Mouse (Mus musculus) urinary bladder, postnatal 36 days (tissue): Measurements from ENCODE around the gene Nme7.

Experiments
- DNase-seq, 2 experiments: peaks; one replicate each; pipeline ENCODE4 v3.0.0; 2022; ENCODE audit warnings: low spot score in 2 of 2, mixed read lengths in 1 of 2

The Nme7 gene

DNA sequence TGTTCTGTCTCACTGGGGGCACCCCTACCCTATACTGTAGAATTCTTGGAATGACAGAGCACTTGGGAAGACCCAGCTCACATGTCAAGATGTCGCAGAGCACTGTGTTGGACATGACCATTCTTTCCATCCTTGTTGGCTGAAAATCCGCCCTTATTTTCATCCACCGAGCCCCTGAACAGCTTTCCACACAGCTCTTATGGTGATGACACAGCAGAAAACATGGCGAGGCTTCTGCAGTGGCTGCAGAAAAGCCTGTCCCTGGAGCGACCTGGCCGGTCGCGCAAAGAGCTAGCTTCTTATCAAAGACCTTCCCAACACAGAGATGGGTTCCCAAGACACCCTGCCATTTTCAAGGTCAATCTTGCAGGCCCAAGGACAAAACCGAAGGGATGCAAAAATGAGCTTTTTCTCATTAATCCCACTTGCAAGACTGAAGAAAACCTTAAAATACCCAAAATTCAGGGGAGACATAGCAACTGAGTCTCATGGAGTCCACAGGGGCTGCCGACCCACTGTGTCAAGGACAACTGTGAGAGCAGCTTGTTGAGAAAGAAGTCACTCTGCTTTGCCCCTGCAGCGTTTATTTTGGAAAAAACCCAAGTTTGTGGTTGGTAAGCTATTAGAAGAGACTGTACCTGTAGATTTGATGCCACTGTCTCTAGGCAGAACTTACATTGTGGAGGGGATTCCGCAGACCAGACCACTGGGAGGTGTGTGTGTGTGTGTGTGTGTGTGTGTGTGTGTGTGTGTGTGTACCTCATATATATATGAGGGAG lies 155.4 kb downstream of the Nme7 start:
- DNase-seq: no peak

DNA sequence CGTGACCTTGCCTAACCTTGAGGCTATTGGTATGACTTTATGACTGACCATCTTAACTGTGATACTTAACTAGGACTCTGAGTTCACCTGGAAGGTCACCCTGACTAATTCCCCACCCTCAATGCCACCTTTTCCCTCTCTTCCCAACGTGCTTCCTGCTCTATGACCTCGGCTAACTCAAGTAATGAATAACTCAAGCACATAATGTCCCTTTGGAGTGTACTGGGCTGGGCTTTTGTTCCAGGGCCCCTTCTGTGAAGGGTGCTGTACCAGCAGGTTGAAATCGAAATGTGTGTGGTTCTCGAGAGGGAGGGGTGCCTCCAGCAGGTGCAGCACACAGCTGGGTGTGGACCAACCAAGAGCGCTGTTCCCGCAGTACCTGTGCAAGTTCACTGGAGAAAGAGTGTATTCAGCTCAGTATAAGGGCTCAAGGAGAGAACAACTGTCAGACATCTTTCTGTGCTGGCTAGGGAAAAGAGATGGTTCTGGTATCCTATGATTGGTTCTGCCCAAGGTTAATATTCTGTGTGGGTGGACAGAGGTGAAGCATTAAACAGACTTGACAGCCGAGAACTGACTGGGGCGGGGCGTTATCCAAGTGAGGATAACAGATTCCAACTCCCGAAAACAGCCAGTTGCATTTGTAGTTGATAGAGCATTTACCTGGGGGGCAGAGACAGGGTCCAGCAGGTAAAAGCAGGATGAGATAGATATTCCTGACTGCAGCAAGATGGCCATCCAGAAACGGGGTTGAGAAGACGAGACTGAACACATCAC lies 157.2 kb downstream of the Nme7 start:
- no peak for DNase-seq

DNA sequence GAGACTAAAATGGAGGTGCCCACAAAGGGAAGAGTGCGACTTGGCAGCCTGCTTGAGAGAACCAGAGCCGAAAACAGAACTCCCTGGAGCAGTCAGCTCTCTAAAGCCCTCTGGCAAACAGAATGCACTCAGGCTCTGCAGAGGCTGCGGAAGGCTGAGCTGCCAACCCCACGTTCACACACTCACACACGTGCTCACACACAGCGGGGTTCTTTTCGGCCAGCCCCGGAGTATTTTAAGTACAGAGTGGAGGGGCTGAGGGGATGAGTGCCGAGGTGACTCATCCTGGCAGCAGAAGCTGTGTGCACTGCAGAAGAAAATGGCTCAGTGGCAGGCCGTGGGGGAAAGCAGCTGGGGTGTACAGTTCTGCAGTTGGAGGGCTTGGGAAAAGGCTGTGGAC lies 157.8 kb downstream of the Nme7 start:
- peak in 1 of 2 experiments; percentile 34 for DNase-seq

DNA sequence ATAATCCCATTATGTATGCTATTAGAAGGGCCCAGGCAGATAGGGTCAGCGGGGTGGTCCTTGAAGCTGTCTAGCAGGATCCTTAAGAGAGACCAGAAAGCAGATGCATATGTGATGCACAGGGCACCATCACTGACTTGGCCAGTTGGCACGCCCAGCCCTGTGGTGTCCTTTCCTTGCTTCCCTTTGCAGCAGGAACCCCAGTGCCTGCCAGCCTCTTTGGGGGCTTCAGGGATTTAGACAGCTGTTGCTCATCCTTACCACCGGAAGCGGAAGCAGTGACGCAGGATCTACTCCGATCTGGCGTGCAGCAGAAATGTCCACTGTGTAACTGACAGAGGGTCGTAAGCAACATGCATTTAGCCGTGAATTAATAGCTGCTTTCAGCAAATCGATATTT lies 163.5 kb downstream of the Nme7 start:
- DNase-seq: no peak

DNA sequence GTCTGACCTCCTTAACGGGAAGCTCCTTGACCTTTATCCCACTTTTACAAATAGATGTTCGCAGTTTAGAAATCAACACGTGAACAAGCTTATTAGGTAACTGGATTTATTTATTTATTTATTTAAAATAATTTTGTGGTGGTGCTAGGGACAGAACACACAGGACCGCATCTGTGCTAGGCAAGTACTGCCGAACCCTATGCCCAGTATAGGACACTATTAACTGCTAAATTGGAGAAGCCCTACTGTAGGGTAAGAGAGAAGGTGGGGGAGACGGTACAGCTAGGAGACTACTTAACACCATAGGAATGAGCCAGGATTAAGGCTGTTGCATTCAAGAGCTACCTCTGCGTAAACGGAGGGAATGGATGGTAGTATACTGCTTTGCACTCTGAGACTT lies 164.4 kb downstream of the Nme7 start:
- DNase-seq: no peak

DNA sequence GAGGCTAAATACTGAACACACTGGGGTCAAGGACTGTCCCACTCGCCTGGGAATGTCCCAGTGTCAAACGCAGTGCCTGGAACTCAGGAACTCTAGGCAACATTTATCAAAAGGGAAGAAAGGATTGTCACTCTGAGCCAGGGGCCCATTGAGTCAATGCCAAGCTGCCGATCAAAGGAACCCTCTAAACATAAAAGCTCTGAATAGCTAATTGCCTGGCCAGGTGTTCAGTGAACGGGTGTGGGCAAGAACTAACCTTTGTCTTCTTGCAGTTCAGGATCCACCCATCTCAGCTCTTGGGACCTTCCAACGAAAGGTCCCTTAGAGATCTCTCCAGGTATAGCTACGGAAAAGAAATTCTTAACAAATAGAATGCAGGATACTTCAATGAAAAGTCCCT lies 167.1 kb downstream of the Nme7 start:
- no peak for DNase-seq

DNA sequence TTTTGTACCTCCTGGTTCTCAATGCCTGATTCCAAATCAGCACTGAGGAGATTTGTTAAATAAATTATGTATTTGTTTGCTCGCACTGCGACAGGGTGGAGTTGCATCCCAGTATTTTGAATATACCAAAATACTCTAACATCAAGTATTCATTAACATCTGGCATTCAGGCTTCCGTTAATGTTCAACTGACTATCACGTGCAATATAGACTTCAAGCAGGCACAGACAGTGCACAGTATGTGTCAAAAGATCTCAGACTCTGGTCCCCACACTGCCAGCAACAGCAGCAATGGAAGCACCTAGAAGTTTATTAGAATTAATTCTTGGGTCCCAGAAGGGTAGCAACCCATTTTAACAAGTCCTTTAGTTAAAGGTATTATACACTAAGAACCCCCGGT lies 167.7 kb downstream of the Nme7 start:
- DNase-seq: no peak

DNA sequence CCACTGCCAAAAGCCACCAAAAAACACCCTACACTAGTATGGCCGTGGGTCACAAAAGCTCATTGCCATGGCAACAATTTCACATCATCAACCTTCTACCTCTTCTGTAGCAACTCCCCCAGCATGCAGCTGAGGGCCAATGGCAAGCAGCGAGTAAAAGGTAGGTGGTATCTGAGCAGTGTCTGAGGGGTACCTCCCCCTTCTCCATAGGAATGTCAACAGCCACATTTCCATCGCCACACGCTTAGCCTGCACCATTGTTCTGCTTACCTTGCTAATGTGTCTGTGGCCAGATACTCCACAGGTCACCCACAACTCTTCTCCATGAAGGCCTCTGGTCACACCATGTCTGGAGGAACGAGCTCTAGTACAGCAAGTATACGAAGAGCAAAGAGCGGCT lies 169.5 kb downstream of the Nme7 start:
- no peak for DNase-seq

DNA sequence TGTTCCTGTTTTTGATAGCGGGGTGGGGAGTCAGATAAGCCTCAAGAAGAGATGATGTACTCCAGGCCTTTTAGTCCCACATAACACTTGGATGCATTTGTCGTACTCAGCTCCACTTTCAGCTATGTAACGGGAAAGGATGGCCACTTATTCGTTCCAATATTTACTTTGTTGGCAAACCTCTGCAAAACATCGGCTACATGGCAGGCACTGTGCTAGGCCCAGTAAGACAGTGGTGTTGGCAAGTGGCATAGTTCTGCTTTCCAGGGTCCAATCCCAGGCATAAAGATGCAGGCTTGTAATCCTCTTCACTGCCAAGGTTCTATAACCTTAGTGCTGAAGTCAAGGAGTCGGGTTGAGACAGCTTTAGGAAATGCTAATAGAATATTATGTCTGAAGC lies 170.4 kb downstream of the Nme7 start:
- no peak for DNase-seq

DNA sequence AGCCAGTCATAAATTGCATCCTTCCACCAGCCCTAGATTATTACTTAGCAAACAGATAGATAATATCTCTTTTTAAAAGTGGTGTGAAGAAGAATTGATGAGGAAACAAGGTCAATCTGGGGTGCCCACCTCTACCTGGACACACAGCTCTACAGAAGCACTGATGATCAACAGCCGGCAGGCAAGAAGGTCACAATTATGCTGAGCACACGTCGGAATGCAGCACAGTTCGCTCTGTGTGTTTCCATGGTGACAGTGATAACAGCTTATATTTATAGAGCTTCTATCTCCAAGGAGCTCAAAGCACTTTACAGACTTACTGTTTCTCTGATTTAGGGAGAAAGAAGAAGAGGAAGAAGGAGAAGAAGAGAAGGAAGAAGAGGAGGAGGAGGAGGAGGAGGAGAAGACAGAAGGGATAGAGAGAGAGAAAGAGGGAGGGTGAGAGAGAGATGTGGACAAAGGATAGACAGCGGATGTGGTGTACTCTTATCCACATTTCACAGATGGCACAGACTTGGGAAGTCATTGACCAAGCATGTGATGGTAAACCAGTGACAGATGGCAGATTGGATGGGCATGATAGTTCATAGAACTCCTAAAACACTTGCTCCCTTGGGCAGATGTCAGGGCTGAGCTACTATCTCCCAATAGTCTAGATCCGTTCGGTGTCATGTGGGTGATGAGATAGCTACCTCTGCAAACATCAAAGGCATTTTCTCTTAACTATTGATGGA lies 171.0 kb downstream of the Nme7 start:
- no peak for DNase-seq

DNA sequence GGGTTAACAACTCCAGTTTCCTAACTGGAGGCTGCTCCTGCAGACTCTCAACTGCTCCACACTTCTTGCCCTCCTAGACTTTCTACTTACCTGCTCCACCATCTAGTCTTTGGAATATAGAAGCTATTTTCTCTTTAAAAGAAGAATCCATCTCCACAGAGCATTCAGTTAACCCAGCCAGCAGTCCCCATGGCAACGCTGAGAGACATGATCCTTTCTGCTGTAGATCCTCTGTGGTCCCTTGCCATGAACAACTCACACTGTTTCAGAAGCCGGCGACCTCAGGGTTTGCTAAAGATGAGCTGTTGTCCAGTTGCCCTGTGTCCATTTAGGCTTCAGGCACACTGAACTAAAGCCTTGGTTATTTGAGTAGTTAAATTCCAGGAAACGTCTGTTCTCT lies 172.0 kb downstream of the Nme7 start:
- no peak for DNase-seq

DNA sequence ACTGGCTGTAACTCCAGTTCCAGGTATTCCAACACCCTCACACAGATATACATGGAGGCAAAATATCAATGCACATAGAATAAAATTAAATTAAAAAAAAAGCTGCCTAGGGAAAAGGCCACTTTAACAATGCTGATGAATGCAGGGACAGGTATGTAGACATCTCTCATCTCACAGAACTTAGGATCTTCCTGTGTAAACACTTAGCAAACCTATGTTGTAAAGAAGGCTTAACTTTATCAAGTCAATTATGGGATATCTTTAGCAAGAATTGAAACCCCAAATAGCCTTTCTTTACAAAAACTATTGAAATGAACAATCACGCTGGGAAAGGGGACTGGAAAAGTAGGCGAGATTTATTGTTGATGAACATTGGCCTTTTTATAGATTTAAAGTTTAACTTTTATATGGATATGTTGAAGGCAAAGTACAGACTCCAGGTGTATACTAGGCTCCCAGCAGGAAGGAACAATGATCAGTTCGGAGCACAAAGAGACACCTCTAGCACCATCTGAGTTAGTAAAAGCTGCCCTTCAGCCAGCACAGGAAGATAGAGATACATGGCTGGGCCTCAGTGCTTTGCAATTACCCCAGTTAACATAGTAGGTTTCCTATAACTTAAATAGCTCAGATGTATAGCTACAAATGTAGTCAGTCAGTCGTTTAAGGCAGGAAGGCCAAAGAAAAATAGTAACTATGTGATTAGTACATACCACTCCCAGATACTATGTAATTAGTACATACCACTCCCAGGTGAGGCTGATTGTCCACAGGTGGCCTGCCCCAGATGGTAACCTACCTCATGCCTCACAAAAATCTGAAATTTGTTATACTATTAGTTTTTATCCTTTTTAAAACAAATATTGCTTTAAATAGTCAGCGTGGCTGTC lies 177.1 kb downstream of the Nme7 start:
- no peak for DNase-seq

DNA sequence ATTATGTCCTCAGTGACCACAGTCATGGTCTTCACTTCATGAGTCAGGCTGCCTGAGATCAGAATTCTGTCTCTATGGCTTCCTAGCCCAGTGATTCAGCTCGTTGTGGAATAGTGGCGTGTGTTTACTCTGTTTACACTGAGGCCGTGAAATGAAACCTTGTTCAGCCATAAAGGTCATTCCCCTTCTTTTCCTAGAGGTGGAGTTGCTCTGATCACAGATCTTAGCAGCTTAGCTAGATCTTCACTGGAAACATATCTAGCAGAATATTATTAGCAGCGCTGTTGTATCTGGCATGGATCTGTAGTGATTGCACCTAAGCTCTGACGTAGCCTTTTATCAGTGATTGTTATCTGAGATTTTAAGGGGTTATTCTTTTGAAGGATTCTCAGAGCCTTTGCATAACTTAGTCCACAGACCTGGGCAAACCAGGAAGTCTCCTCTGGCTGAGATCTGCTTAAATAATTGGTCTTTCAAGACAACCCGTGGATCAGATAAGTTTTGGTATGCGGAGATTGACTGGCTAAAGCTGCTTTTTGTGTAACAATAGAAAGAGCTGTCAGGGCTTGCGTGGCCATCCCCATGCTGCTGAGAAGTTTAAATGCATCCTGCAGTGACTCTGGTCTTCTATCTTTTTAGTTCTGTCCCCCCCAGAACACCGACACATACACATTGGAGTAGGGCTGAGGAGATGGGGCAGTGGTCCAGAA lies 177.9 kb downstream of the Nme7 start:
- DNase-seq: no peak

DNA sequence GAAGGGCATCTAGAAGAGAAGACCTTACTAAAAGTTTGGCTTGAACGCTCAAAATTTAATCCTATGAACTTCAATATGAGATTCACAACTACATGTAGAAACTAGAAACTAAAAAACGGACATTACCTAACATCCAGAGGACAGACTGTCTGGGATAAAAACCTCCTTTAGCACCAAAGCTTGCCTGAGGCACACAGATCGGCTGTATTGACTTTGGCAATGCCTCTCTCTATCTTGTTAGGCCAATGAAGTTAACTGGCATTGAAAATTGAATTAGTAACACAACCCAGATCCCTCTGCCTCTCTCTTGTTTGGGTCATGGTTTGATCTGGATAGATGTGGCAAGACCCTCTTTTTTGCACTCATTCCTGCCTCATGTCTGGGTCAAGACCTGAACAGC lies 178.9 kb downstream of the Nme7 start:
- DNase-seq: no peak

DNA sequence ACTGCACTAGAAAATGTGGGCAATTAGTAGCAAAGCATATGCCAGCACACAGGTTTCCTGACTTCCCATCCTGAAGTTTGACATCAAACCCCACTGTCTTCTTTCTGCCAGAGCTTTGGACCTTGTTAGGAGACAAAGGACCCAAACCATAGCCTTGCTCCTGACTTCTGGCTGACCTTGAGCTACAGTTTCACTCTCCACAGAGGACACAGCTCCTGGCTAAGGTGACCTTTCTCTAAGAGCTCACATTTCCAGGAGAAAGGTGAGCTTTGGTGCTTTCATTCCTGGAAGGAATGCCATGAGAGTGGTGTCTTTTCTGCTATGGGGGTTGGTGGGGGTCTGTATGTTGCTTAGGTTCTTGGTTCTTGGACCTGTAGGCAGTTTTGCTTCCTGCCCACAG lies 179.8 kb downstream of the Nme7 start:
- no peak for DNase-seq
